Mouse (Mus musculus) limb, embryonic 13.5 days (tissue): Measurements from ENCODE around the gene Gls. TPM values are rescaled to one million over a fixed set of nuclear protein-coding genes. Genes with fewer than 3 reads are reported as not detected.

Experiments used
- ATAC-seq: fragments of 200-750 bp; cut with Nextera tagmentation; 2 replicates; pipeline ENCODE4 v1.8.0; 2017; ENCODE audit warnings: low read depth, moderate number of reproducible peaks, moderate TSS enrichment; ENCODE audit not compliant: low FRiP score
- H3K27ac ChIP-seq: fragments of 300-500 bp; sonication (generic); 2 replicates; pipeline ENCODE4 v1.5.1; 2015; ENCODE audit warnings: inconsistent platforms, mild to moderate bottlenecking, moderate library complexity
- H3K27me3 ChIP-seq: fragments of 300-500 bp; sonication (generic); 2 replicates; pipeline ENCODE4 v1.6.1; 2015; ENCODE audit warnings: mild to moderate bottlenecking, inconsistent platforms
- H3K36me3 ChIP-seq: fragments of 300-500 bp; sonication (generic); 2 replicates; pipeline ENCODE4 v1.6.1; 2015; ENCODE audit warnings: inconsistent platforms, mild to moderate bottlenecking, moderate library complexity
- H3K4me1 ChIP-seq: fragments of 300-500 bp; sonication (generic); 2 replicates; pipeline ENCODE4 v1.6.1; 2015; ENCODE audit warnings: inconsistent platforms
- H3K4me2 ChIP-seq: fragments of 300-500 bp; sonication (generic); replicated peaks from 2 replicates; pipeline ENCODE4 v1.6.1; 2015; ENCODE audit warnings: inconsistent platforms, mild to moderate bottlenecking, moderate library complexity
- H3K4me3 ChIP-seq: fragments of 300-500 bp; sonication (generic); 2 replicates; pipeline ENCODE4 v1.5.1; 2015; ENCODE audit warnings: moderate library complexity, mild to moderate bottlenecking, inconsistent platforms
- H3K9ac ChIP-seq: fragments of 300-500 bp; sonication (generic); 2 replicates; pipeline ENCODE4 v1.6.1; 2015; ENCODE audit warnings: mild to moderate bottlenecking, inconsistent platforms
- H3K9me3 ChIP-seq: fragments of 300-500 bp; sonication (generic); 2 replicates; pipeline ENCODE4 v1.6.1; 2016; ENCODE audit warnings: inconsistent platforms
- WGBS: fragments of 180-500 bp; shearing (Covaris S2); methylation state at CpG from one replicate; pipeline ENCODE4 v1.1.7; 2015; 5-methylcytosine and 5-hydroxymethylcytosine counted together
- polyA plus RNA-seq: library from polyadenylated mRNA; unstranded; fragments of >200 nt; fragmentation: Nextera tagmentation; extraction: Ambion mirVana; gene quantifications from 2 replicates; pipeline ENCODE4 v1.2.1, GENCODE M21; 2015

The Gls gene
- polyA plus RNA-seq, 1 experiment from 2014 or later, result 22.6 TPM

GRCm38 (mm10) chr1:52131787-52132377 is 101.2 kb downstream of the Gls start:
- no peak overlapping the region for H3K4me2 ChIP-seq
- ATAC-seq, result no peak
- H3K27ac ChIP-seq, result no peak overlapping the region
- no peak overlapping the region for H3K4me3 ChIP-seq
- no peaks in the 10 kb centered on the region for H3K27me3 ChIP-seq
- WGBS, result 74% methylated on average over 11 of the region's 11 CpGs
- peaks cover 18% of the 10 kb centered on the region for H3K36me3 ChIP-seq
- H3K9me3 ChIP-seq, result no peaks in the 10 kb centered on the region
- no peak overlapping the region for H3K9ac ChIP-seq
- H3K4me1 ChIP-seq, result no peaks in the 10 kb centered on the region

- no peaks in the 10 kb centered on the region for H3K4me1 ChIP-seq
- no peak overlapping the region for H3K27ac ChIP-seq
- ATAC-seq, result no peak
- no peak overlapping the region for H3K4me3 ChIP-seq
- 48% methylated on average over 6 of the region's 6 CpGs for WGBS
- no peak overlapping the region for H3K9ac ChIP-seq
- H3K9me3 ChIP-seq, result no peaks in the 10 kb centered on the region
- H3K4me2 ChIP-seq, result no peak overlapping the region
- peaks cover 29% of the 10 kb centered on the region for H3K36me3 ChIP-seq
- H3K27me3 ChIP-seq, result no peaks in the 10 kb centered on the region
Measured at GRCm38 (mm10) chr1:52129794-52130193, 103.2 kb downstream of the Gls start.

- Histone ChIP-seq H3K9ac (no peak overlapping the region), H3K27me3 (no peaks in the 10 kb centered on the region), H3K4me2 (no peak overlapping the region), H3K9me3 (no peaks in the 10 kb centered on the region), H3K36me3 (peaks cover 30% of the 10 kb centered on the region), H3K27ac (no peak overlapping the region), H3K4me3 (no peak overlapping the region), H3K4me1 (no peaks in the 10 kb centered on the region)
- ATAC-seq, result no peak
- 91% methylated on average over 6 of the region's 6 CpGs for WGBS
Measured at GRCm38 (mm10) chr1:52127350-52127749, 105.7 kb downstream of the Gls start.

- Histone ChIP-seq H3K9me3 (no peaks in the 10 kb centered on the region), H3K9ac (no peak overlapping the region), H3K4me2 (no peak overlapping the region), H3K4me3 (no peak overlapping the region), H3K27me3 (no peaks in the 10 kb centered on the region), H3K27ac (no peak overlapping the region), H3K36me3 (peaks cover 27% of the 10 kb centered on the region), H3K4me1 (peaks cover 9% of the 10 kb centered on the region)
- no peak for ATAC-seq
- WGBS, result 70% methylated on average over 3 of the region's 3 CpGs
Measured at GRCm38 (mm10) chr1:52124818-52125217, 108.2 kb downstream of the Gls start.

GRCm38 (mm10) chr1:52121052-52121451 is 112.0 kb downstream of the Gls start:
- Histone ChIP-seq H3K4me1 (peaks cover 15% of the 10 kb centered on the region), H3K4me2 (no peak overlapping the region), H3K36me3 (peaks cover 9% of the 10 kb centered on the region), H3K27me3 (no peaks in the 10 kb centered on the region), H3K27ac (no peak overlapping the region), H3K4me3 (no peak overlapping the region), H3K9ac (no peak overlapping the region), H3K9me3 (no peaks in the 10 kb centered on the region)
- WGBS, result 86% methylated on average over 3 of the region's 3 CpGs
- no peak for ATAC-seq

GRCm38 (mm10) chr1:52120191-52120590 is 112.8 kb downstream of the Gls start:
- Histone ChIP-seq H3K4me1 (peaks cover 15% of the 10 kb centered on the region), H3K27me3 (no peaks in the 10 kb centered on the region), H3K4me3 (peak overlapping the region; percentile 89), H3K36me3 (peaks cover 2% of the 10 kb centered on the region; the same call in 1 of the 2 replicates), H3K9me3 (no peaks in the 10 kb centered on the region), H3K4me2 (peak overlapping the region; percentile 87), H3K9ac (peak overlapping the region; percentile 31; the same call in 1 of the 2 replicates), H3K27ac (no peak overlapping the region)
- 34% methylated on average over 10 of the region's 10 CpGs for WGBS
- ATAC-seq, result no peak

- Histone ChIP-seq H3K27ac (no peak overlapping the region), H3K27me3 (no peaks in the 10 kb centered on the region), H3K4me3 (peak overlapping the region; percentile 89), H3K4me2 (peak overlapping the region; percentile 87), H3K9ac (peak overlapping the region; percentile 82), H3K9me3 (no peaks in the 10 kb centered on the region), H3K36me3 (peaks cover 2% of the 10 kb centered on the region; the same call in 1 of the 2 replicates), H3K4me1 (peaks cover 15% of the 10 kb centered on the region)
- 0% methylated on average over 20 of the region's 20 CpGs for WGBS
- ATAC-seq, result peak; percentile 38; the same call in 1 of the 2 replicates
Measured at GRCm38 (mm10) chr1:52119691-52120090, 113.3 kb downstream of the Gls start.

GRCm38 (mm10) chr1:52118860-52119591 is 114.0 kb downstream of the Gls start, which contains the start of gene Stat1:
TSS of gene Stat1 (plus strand) at chr1:52119440.
- H3K4me3 ChIP-seq, result peak within 1 kb of the TSS; percentile 89
- 5% methylated on average over 37 of the region's 37 CpGs for WGBS

GRCm38 (mm10) chr1:52117777-52118176 is 115.3 kb downstream of the Gls start:
- 88% methylated on average over 1 of the region's 1 CpGs for WGBS
- no peak overlapping the region for H3K27ac ChIP-seq
- H3K36me3 ChIP-seq, result no peaks in the 10 kb centered on the region
- no peaks in the 10 kb centered on the region for H3K9me3 ChIP-seq
- H3K4me1 ChIP-seq, result peaks cover 19% of the 10 kb centered on the region
- no peak overlapping the region for H3K4me3 ChIP-seq
- no peak for ATAC-seq
- H3K4me2 ChIP-seq, result no peak overlapping the region
- H3K27me3 ChIP-seq, result no peaks in the 10 kb centered on the region
- H3K9ac ChIP-seq, result no peak overlapping the region

More at GRCm38 (mm10) chr1:52118860-52119591, 114.0 kb downstream of the Gls start, which contains the start of gene Stat1:
- Histone ChIP-seq H3K27ac (peak within 1 kb of the TSS; percentile 0; the same call in 1 of the 2 replicates), H3K4me2 (peak within 1 kb of the TSS; percentile 87), H3K9ac (peak within 1 kb of the TSS; percentile 82), H3K4me1 (peaks cover 15% of the 10 kb centered on the region), H3K27me3 (no peaks in the 10 kb centered on the region), H3K9me3 (no peaks in the 10 kb centered on the region), H3K36me3 (peaks cover 2% of the 10 kb centered on the region; the same call in 1 of the 2 replicates)
- ATAC-seq, result peak; percentile 96

GRCm38 (mm10) chr1:52116441-52116840 is 116.6 kb downstream of the Gls start:
- H3K4me2 ChIP-seq, result no peak overlapping the region
- WGBS, result 75% methylated on average over 3 of the region's 3 CpGs
- no peaks in the 10 kb centered on the region for H3K36me3 ChIP-seq
- H3K9me3 ChIP-seq, result no peaks in the 10 kb centered on the region
- no peak for ATAC-seq
- H3K4me1 ChIP-seq, result peaks cover 19% of the 10 kb centered on the region
- no peaks in the 10 kb centered on the region for H3K27me3 ChIP-seq
- no peak overlapping the region for H3K4me3 ChIP-seq
- no peak overlapping the region for H3K9ac ChIP-seq
- H3K27ac ChIP-seq, result no peak overlapping the region

- peak overlapping the region; percentile 39 for H3K4me3 ChIP-seq
- H3K27ac ChIP-seq, result peak overlapping the region; percentile 66; the same call in 1 of the 2 replicates
- under 1% methylated on average over 32 of the region's 32 CpGs for WGBS
- peak overlapping the region; percentile 67 for H3K4me2 ChIP-seq
- peaks cover 7% of the 10 kb centered on the region; the same call in 1 of the 2 replicates for H3K4me1 ChIP-seq
- peak; percentile 96 for ATAC-seq
- H3K9me3 ChIP-seq, result no peaks in the 10 kb centered on the region
- H3K27me3 ChIP-seq, result no peaks in the 10 kb centered on the region
- H3K36me3 ChIP-seq, result no peaks in the 10 kb centered on the region
- H3K9ac ChIP-seq, result peak overlapping the region; percentile 58
Measured at GRCm38 (mm10) chr1:52113666-52114069, 119.4 kb downstream of the Gls start.
